Mouse (Mus musculus): ENCODE data around the gene Bax. TPM values are rescaled to one million over a fixed set of nuclear protein-coding genes. Genes with fewer than 3 reads are reported as not detected.

Gene Bax
- total and polyA plus RNA-seq, 3 experiments: 105 to 778 (median 205) TPM

DNA sequence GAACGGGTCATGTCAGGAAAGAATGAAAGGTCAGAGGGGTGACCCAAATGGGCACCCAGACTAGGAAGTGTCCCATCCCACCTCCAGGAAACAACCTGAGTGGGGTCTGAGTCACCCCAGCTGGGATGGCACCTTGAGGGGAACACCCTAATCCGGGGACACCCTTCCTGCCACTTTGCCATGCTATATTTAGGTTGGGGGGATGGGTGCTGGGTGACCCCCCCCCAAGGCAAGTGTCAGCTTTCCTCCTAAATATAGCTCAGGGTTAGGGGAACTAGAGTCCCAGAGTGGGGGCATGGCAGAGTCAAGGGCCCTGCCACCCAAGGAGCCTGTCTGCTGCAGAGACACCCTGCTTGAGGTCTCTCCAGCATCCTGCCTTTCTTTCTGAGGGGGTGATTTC is 54.3 kb downstream of the Bax start:
- DNase-seq (ENCODE audit: low read depth, low spot score): no peak
- Histone ChIP-seq H3K4me3 (ENCODE audit: control insufficient read depth in 1 of 2, insufficient read depth in 1 of 2, low read depth in 2 of 2, low read length in 2 of 2) (no peak overlapping the region), H3K9me3 (replicated peaks; ENCODE audit: insufficient read depth, low read length) (no peaks in the 10 kb centered on the region), H3K27me3 (ENCODE audit: control insufficient read depth in 1 of 2, insufficient read depth in 2 of 2, low read length in 2 of 2) (peaks cover 0 to 3% of the 10 kb centered on the region in 2 experiments; a peak in 2 of 4 replicates), H3K27ac (ENCODE audit: control insufficient read depth, low read depth, low read length) (no peak overlapping the region), H3K4me1 (ENCODE audit: control insufficient read depth in 1 of 2, insufficient read depth in 2 of 2, low read length in 2 of 2) (peaks cover 6 to 7% of the 10 kb centered on the region in 2 experiments; a peak in 2 of 4 replicates), H3K9ac (ENCODE audit: control insufficient read depth, low read depth, low read length, poor library complexity, severe bottlenecking) (no peak overlapping the region), H3K79me2 (ENCODE audit: control insufficient read depth, insufficient read depth, low read length, poor library complexity) (no peaks in the 10 kb centered on the region; the same call in 1 of the 2 replicates), H3K36me3 (ENCODE audit: control insufficient read depth in 1 of 2, insufficient read depth in 2 of 2, low read length in 2 of 2) (no peaks in the 10 kb centered on the region; a peak in 1 of 4 replicates)
- TF ChIP-seq MAX (IDR thresholded peaks at IDR 0.05; ENCODE audit: low read length) (no peak), MAFK (IDR thresholded peaks at IDR 0.05; ENCODE audit: borderline replicate concordance, low read depth, low read length) (no peak), ETS1 (IDR thresholded peaks at IDR 0.05; ENCODE audit: low read depth, low read length) (no peak), EP300 (IDR thresholded peaks at IDR 0.05; ENCODE audit: low read depth in 1 of 2, low read length in 2 of 2) (no peak), BHLHE40 (IDR thresholded peaks at IDR 0.05; ENCODE audit: borderline replicate concordance, low read depth, low read length) (no peak), CTCF (IDR thresholded peaks at IDR 0.05 in 2 of 3, conservative IDR thresholded peaks at IDR 0.05 in 1 of 3; ENCODE audit: control insufficient read depth in 1 of 3, insufficient read depth in 1 of 3, low read depth in 2 of 3, low read length in 3 of 3, poor library complexity in 1 of 3, severe bottlenecking in 1 of 3) (no peak), ZKSCAN1 (IDR thresholded peaks at IDR 0.05; ENCODE audit: low read depth, low read length) (no peak), ZC3H11A (IDR thresholded peaks at IDR 0.05; ENCODE audit: low read depth, low read length) (no peak), RAD21 (IDR thresholded peaks at IDR 0.05; ENCODE audit: low read depth, low read length) (no peak), MXI1 (IDR thresholded peaks at IDR 0.05; ENCODE audit: low read depth, low read length) (no peak), JUND (IDR thresholded peaks at IDR 0.05; ENCODE audit: low read depth, low read length) (no peak), RCOR1 (IDR thresholded peaks at IDR 0.05; ENCODE audit: low read depth, low read length) (no peak), UBTF (IDR thresholded peaks at IDR 0.05; ENCODE audit: borderline replicate concordance, insufficient read depth, low read depth, low read length) (no peak), TBP (IDR thresholded peaks at IDR 0.05; ENCODE audit: low read depth, low read length) (no peak)

Other genes with a start within 250 kb of the Bax start
Only the 30 nearest of the 33 such genes appear.
- 17.2 and 22.4 TPM in 2 replicates for gene Cd37, start 227.8 kb downstream of the Bax start, total RNA-seq (2012; rRNA removed)
- gene Cd37, start 227.8 kb downstream of the Bax start, polyA plus RNA-seq (2012; ENCODE audit: insufficient read depth in 1 of 2, insufficient read length in 2 of 2, low read depth in 1 of 2, low replicate concordance in 2 of 2, missing spikeins in 1 of 2): 100 to 1,000 TPM in 1 of 2 experiments, not detected in 1; 111 TPM
- gene Slc6a16, start 225.8 kb downstream of the Bax start, total RNA-seq (2012; rRNA removed): not detected in 2 replicates
- not detected for gene Slc6a16, start 225.8 kb downstream of the Bax start, polyA plus RNA-seq (2012; ENCODE audit: insufficient read depth in 1 of 2, insufficient read length in 2 of 2, low read depth in 1 of 2, low replicate concordance in 2 of 2, missing spikeins in 1 of 2)
- not detected in 2 replicates for gene Slc6a21, start 189.4 kb downstream of the Bax start, total RNA-seq (2012; rRNA removed)
- not detected for gene Slc6a21, start 189.4 kb downstream of the Bax start, polyA plus RNA-seq (2012; ENCODE audit: insufficient read depth in 1 of 2, insufficient read length in 2 of 2, low read depth in 1 of 2, low replicate concordance in 2 of 2, missing spikeins in 1 of 2)
- gene Trpm4, start 133.1 kb downstream of the Bax start, total RNA-seq (2012; rRNA removed): 4.5 and 4.8 TPM in 2 replicates
- 1 to 10 TPM in 1 of 2 experiments, not detected in 1; 6.9 TPM for gene Trpm4, start 133.1 kb downstream of the Bax start, polyA plus RNA-seq (2012; ENCODE audit: insufficient read depth in 1 of 2, insufficient read length in 2 of 2, low read depth in 1 of 2, low replicate concordance in 2 of 2, missing spikeins in 1 of 2)
- gene Hrc, start 131.6 kb downstream of the Bax start, total RNA-seq (2012; rRNA removed): not detected in 2 replicates
- gene Hrc, start 131.6 kb downstream of the Bax start, polyA plus RNA-seq (2012; ENCODE audit: insufficient read depth in 1 of 2, insufficient read length in 2 of 2, low read depth in 1 of 2, low replicate concordance in 2 of 2, missing spikeins in 1 of 2): under 1 TPM in 1 of 2 experiments, not detected in 1; 0.22 TPM
- 3.0 and 3.4 TPM in 2 replicates for gene Ppfia3, start 99.9 kb downstream of the Bax start, total RNA-seq (2012; rRNA removed)
- gene Ppfia3, start 99.9 kb downstream of the Bax start, polyA plus RNA-seq (2012; ENCODE audit: insufficient read depth in 1 of 2, insufficient read length in 2 of 2, low read depth in 1 of 2, low replicate concordance in 2 of 2, missing spikeins in 1 of 2): 1 to 10 TPM in 1 of 2 experiments, not detected in 1; 5.9 TPM
- gene Lin7b, start 96.3 kb downstream of the Bax start, total RNA-seq (2012; rRNA removed): 1.3 and 1.4 TPM in 2 replicates
- 1 to 10 TPM in 1 of 2 experiments, not detected in 1; 3.8 TPM for gene Lin7b, start 96.3 kb downstream of the Bax start, polyA plus RNA-seq (2012; ENCODE audit: insufficient read depth in 1 of 2, insufficient read length in 2 of 2, low read depth in 1 of 2, low replicate concordance in 2 of 2, missing spikeins in 1 of 2)
- gene Snrnp70, start 71.2 kb downstream of the Bax start, total RNA-seq (2012; rRNA removed): 260 and 272 TPM in 2 replicates
- gene Snrnp70, start 71.2 kb downstream of the Bax start, polyA plus RNA-seq (2012; ENCODE audit: insufficient read depth in 1 of 2, insufficient read length in 2 of 2, low read depth in 1 of 2, low replicate concordance in 2 of 2, missing spikeins in 1 of 2): 1,000 to 10,000 TPM in 1 of 2 experiments, 100 to 1,000 TPM in 1; 588 to 1,478 TPM
- gene Kcna7, start 61.2 kb downstream of the Bax start, total RNA-seq (2012; rRNA removed): 0.07 TPM in 1 of 2 replicates, not detected in the other
- gene Kcna7, start 61.2 kb downstream of the Bax start, polyA plus RNA-seq (2012; ENCODE audit: insufficient read depth in 1 of 2, insufficient read length in 2 of 2, low read depth in 1 of 2, low replicate concordance in 2 of 2, missing spikeins in 1 of 2): under 1 TPM in 1 of 2 experiments, not detected in 1; 0.06 TPM
- gene Ntf5, start 53.2 kb downstream of the Bax start, total RNA-seq (2012; rRNA removed): 0.54 and 0.92 TPM in 2 replicates
- gene Ntf5, start 53.2 kb downstream of the Bax start, polyA plus RNA-seq (2012; ENCODE audit: insufficient read depth in 1 of 2, insufficient read length in 2 of 2, low read depth in 1 of 2, low replicate concordance in 2 of 2, missing spikeins in 1 of 2): 1 to 10 TPM in 1 of 2 experiments, not detected in 1; 1.9 TPM
- 0.19 TPM in 1 of 2 replicates, not detected in the other for gene Lhb, start 46.1 kb downstream of the Bax start, total RNA-seq (2012; rRNA removed)
- gene Lhb, start 46.1 kb downstream of the Bax start, polyA plus RNA-seq (2012; ENCODE audit: insufficient read depth in 1 of 2, insufficient read length in 2 of 2, low read depth in 1 of 2, low replicate concordance in 2 of 2, missing spikeins in 1 of 2): under 1 TPM in 1 of 2 experiments, not detected in 1; 0.28 TPM
- gene Gys1, start 32.1 kb downstream of the Bax start, total RNA-seq (2012; rRNA removed): 12.8 and 15.0 TPM in 2 replicates
- 10 to 100 TPM in 1 of 2 experiments, not detected in 1; 46.9 TPM for gene Gys1, start 32.1 kb downstream of the Bax start, polyA plus RNA-seq (2012; ENCODE audit: insufficient read depth in 1 of 2, insufficient read length in 2 of 2, low read depth in 1 of 2, low replicate concordance in 2 of 2, missing spikeins in 1 of 2)
- gene Ruvbl2, start 28.8 kb downstream of the Bax start, total RNA-seq (2012; rRNA removed): 434 and 469 TPM in 2 replicates
- gene Ruvbl2, start 28.8 kb downstream of the Bax start, polyA plus RNA-seq (2012; ENCODE audit: insufficient read depth in 1 of 2, insufficient read length in 2 of 2, low read depth in 1 of 2, low replicate concordance in 2 of 2, missing spikeins in 1 of 2): 100 to 1,000 TPM in 1 of 2 experiments, not detected in 1; 758 TPM
- gene Ftl1, start 7.0 kb downstream of the Bax start, total RNA-seq (2012; rRNA removed): 1,416 and 1,470 TPM in 2 replicates
- 1,000 to 10,000 TPM in 1 of 2 experiments, not detected in 1; 2,290 TPM for gene Ftl1, start 7.0 kb downstream of the Bax start, polyA plus RNA-seq (2012; ENCODE audit: insufficient read depth in 1 of 2, insufficient read length in 2 of 2, low read depth in 1 of 2, low replicate concordance in 2 of 2, missing spikeins in 1 of 2)
- gene Tulp2, start 15.0 kb upstream of the Bax start, total RNA-seq (2012; rRNA removed): 0.56 and 1.1 TPM in 2 replicates
- 1 to 10 TPM in 1 of 2 experiments, not detected in 1; 1.2 TPM for gene Tulp2, start 15.0 kb upstream of the Bax start, polyA plus RNA-seq (2012; ENCODE audit: insufficient read depth in 1 of 2, insufficient read length in 2 of 2, low read depth in 1 of 2, low replicate concordance in 2 of 2, missing spikeins in 1 of 2)
- gene Gm45808, start 19.9 kb upstream of the Bax start, total RNA-seq (2012; rRNA removed): not detected in 2 replicates
- not detected for gene Gm45808, start 19.9 kb upstream of the Bax start, polyA plus RNA-seq (2012; ENCODE audit: insufficient read depth in 1 of 2, insufficient read length in 2 of 2, low read depth in 1 of 2, low replicate concordance in 2 of 2, missing spikeins in 1 of 2)
- 0.08 and 0.10 TPM in 2 replicates for gene Dhdh, start 21.9 kb upstream of the Bax start, total RNA-seq (2012; rRNA removed)
- 1 to 10 TPM in 1 of 2 experiments, not detected in 1; 1.6 TPM for gene Dhdh, start 21.9 kb upstream of the Bax start, polyA plus RNA-seq (2012; ENCODE audit: insufficient read depth in 1 of 2, insufficient read length in 2 of 2, low read depth in 1 of 2, low replicate concordance in 2 of 2, missing spikeins in 1 of 2)
- gene Nucb1, start 43.5 kb upstream of the Bax start, total RNA-seq (2012; rRNA removed): 196 and 224 TPM in 2 replicates
- gene Nucb1, start 43.5 kb upstream of the Bax start, polyA plus RNA-seq (2012; ENCODE audit: insufficient read depth in 1 of 2, insufficient read length in 2 of 2, low read depth in 1 of 2, low replicate concordance in 2 of 2, missing spikeins in 1 of 2): 100 to 1,000 TPM in 1 of 2 experiments, 10 to 100 TPM in 1; 92.3 to 343 TPM
- 27.0 and 27.2 TPM in 2 replicates for gene Ppp1r15a, start 59.4 kb upstream of the Bax start, total RNA-seq (2012; rRNA removed)
- gene Ppp1r15a, start 59.4 kb upstream of the Bax start, polyA plus RNA-seq (2012; ENCODE audit: insufficient read depth in 1 of 2, insufficient read length in 2 of 2, low read depth in 1 of 2, low replicate concordance in 2 of 2, missing spikeins in 1 of 2): 10 to 100 TPM in 1 of 2 experiments, not detected in 1; 78.0 TPM
- 0.12 and 0.36 TPM in 2 replicates for gene Plekha4, start 59.4 kb upstream of the Bax start, total RNA-seq (2012; rRNA removed)
- gene Plekha4, start 59.4 kb upstream of the Bax start, polyA plus RNA-seq (2012; ENCODE audit: insufficient read depth in 1 of 2, insufficient read length in 2 of 2, low read depth in 1 of 2, low replicate concordance in 2 of 2, missing spikeins in 1 of 2): under 1 TPM in 1 of 2 experiments, not detected in 1; 0.65 TPM
- gene Hsd17b14, start 88.0 kb upstream of the Bax start, total RNA-seq (2012; rRNA removed): 1.8 and 2.0 TPM in 2 replicates
- gene Hsd17b14, start 88.0 kb upstream of the Bax start, polyA plus RNA-seq (2012; ENCODE audit: insufficient read depth in 1 of 2, insufficient read length in 2 of 2, low read depth in 1 of 2, low replicate concordance in 2 of 2, missing spikeins in 1 of 2): 1 to 10 TPM in 1 of 2 experiments, not detected in 1; 9.3 TPM
- 47.4 and 49.4 TPM in 2 replicates for gene Bcat2, start 103.3 kb upstream of the Bax start, total RNA-seq (2012; rRNA removed)
- 100 to 1,000 TPM in 1 of 2 experiments, not detected in 1; 140 TPM for gene Bcat2, start 103.3 kb upstream of the Bax start, polyA plus RNA-seq (2012; ENCODE audit: insufficient read depth in 1 of 2, insufficient read length in 2 of 2, low read depth in 1 of 2, low replicate concordance in 2 of 2, missing spikeins in 1 of 2)
- not detected in 2 replicates for gene Fgf21, start 148.6 kb upstream of the Bax start, total RNA-seq (2012; rRNA removed)
- gene Fgf21, start 148.6 kb upstream of the Bax start, polyA plus RNA-seq (2012; ENCODE audit: insufficient read depth in 1 of 2, insufficient read length in 2 of 2, low read depth in 1 of 2, low replicate concordance in 2 of 2, missing spikeins in 1 of 2): not detected
- gene Fut1, start 150.4 kb upstream of the Bax start, total RNA-seq (2012; rRNA removed): 0.07 TPM in 1 of 2 replicates, not detected in the other
- under 1 TPM in 1 of 2 experiments, not detected in 1; 0.04 TPM for gene Fut1, start 150.4 kb upstream of the Bax start, polyA plus RNA-seq (2012; ENCODE audit: insufficient read depth in 1 of 2, insufficient read length in 2 of 2, low read depth in 1 of 2, low replicate concordance in 2 of 2, missing spikeins in 1 of 2)
- not detected in 2 replicates for gene Izumo1, start 154.9 kb upstream of the Bax start, total RNA-seq (2012; rRNA removed)
- under 1 TPM in 1 of 2 experiments, not detected in 1; 0.04 TPM for gene Izumo1, start 154.9 kb upstream of the Bax start, polyA plus RNA-seq (2012; ENCODE audit: insufficient read depth in 1 of 2, insufficient read length in 2 of 2, low read depth in 1 of 2, low replicate concordance in 2 of 2, missing spikeins in 1 of 2)
- gene Rasip1, start 160.6 kb upstream of the Bax start, total RNA-seq (2012; rRNA removed): 1.1 TPM in 2 replicates
- under 1 TPM in 1 of 2 experiments, not detected in 1; 0.65 TPM for gene Rasip1, start 160.6 kb upstream of the Bax start, polyA plus RNA-seq (2012; ENCODE audit: insufficient read depth in 1 of 2, insufficient read length in 2 of 2, low read depth in 1 of 2, low replicate concordance in 2 of 2, missing spikeins in 1 of 2)
- not detected in 2 replicates for gene Mamstr, start 173.1 kb upstream of the Bax start, total RNA-seq (2012; rRNA removed)
- not detected for gene Mamstr, start 173.1 kb upstream of the Bax start, polyA plus RNA-seq (2012; ENCODE audit: insufficient read depth in 1 of 2, insufficient read length in 2 of 2, low read depth in 1 of 2, low replicate concordance in 2 of 2, missing spikeins in 1 of 2)
- gene Fut2, start 199.5 kb upstream of the Bax start, total RNA-seq (2012; rRNA removed): not detected in 2 replicates
- gene Fut2, start 199.5 kb upstream of the Bax start, polyA plus RNA-seq (2012; ENCODE audit: insufficient read depth in 1 of 2, insufficient read length in 2 of 2, low read depth in 1 of 2, low replicate concordance in 2 of 2, missing spikeins in 1 of 2): not detected
- gene Ntn5, start 217.1 kb upstream of the Bax start, total RNA-seq (2012; rRNA removed): not detected in 2 replicates
- gene Ntn5, start 217.1 kb upstream of the Bax start, polyA plus RNA-seq (2012; ENCODE audit: insufficient read depth in 1 of 2, insufficient read length in 2 of 2, low read depth in 1 of 2, low replicate concordance in 2 of 2, missing spikeins in 1 of 2): under 1 TPM in 1 of 2 experiments, not detected in 1; 0.13 TPM
- not detected in 2 replicates for gene Sec1, start 227.5 kb upstream of the Bax start, total RNA-seq (2012; rRNA removed)
- gene Sec1, start 227.5 kb upstream of the Bax start, polyA plus RNA-seq (2012; ENCODE audit: insufficient read depth in 1 of 2, insufficient read length in 2 of 2, low read depth in 1 of 2, low replicate concordance in 2 of 2, missing spikeins in 1 of 2): not detected